Mouse (Mus musculus): ENCODE measurements around the gene Kremen1. TPM values are rescaled to one million over a fixed set of nuclear protein-coding genes. Genes with fewer than 3 reads are reported as not detected.

Kremen1 gene
- total RNA-seq, 2 experiments from 2014 or later: 19.7 to 23.7 TPM

DNA sequence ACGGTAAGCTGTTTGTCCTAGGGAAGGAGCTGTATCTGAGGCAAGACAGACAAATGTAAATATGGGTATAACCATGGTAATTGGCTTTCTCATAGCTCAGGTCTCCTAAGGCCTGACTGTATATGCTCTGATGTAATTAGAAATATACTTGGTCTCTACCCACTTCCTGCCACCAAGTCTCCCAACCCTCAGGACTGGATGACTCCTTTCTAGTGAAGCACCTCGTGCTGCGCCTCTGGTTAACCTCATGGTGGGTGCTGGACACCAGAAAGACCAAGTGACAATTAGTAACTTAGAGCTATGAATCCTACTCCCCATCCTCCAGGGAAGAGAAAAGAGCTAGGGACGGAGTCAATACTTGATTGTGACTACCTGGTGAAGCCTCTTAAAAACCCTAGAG is 42.0 kb downstream of the Kremen1 start:
- DNase-seq: no peak

DNA sequence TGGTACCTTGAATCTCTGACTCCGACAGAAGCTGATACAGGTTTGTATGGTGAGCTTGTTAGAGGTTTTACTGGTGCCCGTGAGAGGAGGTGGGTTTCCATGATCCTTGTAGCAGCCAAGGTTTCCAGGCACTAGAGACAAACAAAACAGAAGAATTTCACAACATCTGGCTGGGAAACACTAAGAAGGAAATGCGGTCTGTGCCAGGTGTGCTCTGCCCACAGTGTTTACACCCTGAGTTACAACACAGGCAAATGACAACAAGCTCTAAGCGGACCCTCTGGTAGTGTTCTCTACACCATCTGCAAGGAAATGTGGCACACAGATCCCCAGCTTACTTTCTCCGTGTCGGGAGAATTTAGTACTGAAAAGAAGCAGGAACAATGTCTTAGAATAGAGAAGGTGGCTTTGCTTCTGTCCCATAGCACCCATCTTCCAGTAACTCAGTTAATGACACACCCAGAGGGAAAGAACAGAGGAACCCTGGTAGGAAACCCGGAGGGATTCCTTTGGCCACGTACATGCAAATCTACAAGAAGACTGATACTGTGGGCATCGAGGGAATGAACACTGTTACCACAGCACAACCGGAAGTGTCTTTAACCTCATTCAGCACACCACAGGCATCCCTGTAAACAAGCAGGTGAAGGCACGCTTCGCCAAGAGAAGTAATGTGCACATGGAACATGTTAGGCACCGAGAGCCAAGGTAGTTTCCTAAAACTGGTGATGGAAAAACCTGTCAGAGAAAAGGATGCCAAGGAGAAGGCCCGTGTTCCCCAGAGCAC is 45.8 kb downstream of the Kremen1 start:
- no peak for DNase-seq

DNA sequence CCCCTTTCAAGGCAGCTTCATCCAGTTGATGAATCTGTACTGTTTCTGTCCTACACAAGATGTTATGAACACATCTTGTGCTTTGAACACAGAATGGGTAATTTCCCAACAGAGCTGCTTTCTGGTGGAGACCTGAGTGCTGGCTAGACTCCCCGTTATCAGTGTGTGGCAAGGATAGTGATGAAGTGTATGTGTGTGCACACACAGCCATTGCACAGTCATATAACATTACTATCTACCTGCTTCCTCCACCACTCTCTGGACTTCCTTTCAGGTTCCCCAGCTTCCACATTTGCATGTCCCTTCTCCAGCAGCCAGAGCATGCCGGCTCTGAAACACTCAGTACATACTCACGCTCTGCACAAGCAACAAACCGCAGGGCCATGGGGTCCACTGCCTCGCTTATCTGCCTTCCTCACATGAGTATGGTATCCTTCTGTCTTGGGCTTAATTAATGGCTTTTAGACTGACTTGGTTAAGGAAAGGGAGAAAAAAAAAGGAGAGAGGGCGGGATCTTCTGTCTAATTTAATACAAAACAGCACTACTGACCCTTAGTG is 46.8 kb downstream of the Kremen1 start:
- DNase-seq: no peak

DNA sequence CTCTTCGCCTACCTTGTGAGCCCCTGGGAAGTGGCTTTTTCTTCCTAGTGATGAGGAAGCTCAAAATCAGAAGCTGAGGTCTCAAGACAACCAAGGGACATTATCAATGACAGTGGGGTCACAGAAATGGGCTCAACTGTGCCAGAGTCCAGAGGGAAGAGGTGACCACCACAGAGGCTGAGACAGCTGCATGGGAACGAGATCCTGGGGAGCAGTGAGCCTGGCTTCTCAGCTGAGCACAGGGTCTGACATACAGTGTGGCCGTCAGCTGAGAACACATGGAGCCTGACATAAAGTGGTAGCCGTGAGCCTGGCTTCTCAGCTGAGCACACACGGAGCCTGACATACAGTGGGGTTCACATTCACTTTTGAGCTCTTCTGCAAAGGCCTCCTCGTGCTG is 58.3 kb downstream of the Kremen1 start:
- DNase-seq: no peak

DNA sequence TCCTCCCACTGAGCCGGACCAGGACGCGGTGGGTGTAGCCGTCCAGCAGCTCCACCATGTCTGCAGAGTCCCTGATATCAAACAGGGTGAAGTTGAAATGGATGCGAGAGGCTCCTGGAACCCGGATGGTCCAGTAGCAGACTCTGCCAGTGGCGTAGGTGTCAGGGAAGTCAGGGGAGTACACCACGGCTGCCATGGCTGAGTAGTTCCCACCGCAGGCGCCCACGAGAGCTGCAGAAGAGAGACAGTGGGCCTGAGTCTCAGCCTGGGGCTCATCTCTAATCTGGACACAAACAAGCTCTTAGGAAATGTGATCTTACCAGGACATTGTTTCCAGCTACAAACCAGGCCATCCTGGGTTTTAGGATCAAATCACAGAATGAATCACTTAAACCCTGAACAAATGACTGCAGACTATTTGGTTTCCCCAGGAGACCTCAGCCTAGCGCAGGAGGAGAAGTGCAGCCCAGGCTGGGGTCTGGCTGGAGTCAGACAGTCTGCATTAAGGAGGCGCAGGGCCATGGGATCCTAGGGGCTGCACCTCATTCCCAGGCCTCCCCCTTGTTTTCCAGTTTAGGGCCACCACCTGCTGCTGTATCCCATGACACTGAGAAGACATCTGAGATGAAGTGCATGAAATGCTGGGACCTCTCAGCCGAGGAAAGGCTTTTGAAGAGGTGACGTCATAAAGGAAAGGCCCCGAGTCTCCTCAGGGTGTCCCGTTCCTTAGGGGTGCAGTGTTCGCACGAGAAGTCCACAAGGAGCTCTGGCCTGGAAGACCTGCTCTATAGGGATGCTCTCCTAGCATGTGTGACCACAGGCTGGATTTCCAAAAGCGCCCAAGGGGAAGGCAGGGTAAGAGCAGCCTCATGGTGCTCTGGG is 59.3 kb downstream of the Kremen1 start:
- no peak for DNase-seq

DNA sequence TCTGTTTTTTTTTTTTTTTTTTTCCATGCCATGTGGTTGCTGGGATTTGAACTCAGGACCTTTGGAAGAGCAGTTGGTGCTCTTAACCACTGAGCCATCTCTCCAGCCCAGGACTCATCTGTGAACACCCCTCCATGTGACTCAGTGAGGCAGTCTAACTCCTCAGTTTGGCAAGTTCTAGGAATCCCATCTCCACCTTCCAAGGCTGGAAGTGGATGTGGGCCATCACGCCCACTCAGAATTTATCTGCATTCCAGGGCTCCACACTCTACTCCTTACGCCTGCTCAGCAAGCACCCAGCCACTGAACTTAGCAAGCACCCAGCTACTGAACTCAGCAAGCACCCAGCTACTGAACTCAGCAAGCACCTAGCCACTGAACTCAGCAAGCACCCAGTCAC is 61.5 kb downstream of the Kremen1 start:
- no peak for DNase-seq

DNA sequence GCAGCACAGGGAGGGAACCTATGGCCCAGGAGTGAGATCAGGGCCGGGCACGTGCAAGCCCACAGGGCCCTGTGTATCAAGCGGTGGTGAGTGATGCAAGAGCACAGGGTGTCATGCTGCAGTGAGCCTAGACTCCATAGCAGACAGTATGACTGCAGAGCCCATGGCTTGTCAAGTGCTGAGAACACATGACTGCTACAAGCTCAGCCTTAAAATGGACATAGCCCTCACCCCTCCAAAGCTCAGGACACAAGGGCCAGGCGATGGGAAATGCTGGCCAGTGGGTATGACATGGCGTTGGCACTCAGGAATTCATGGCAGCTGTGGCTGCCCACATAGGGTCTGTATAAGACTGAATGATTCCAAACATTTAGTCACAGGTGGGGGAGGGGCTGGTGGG is 64.3 kb downstream of the Kremen1 start:
- DNase-seq: no peak

DNA sequence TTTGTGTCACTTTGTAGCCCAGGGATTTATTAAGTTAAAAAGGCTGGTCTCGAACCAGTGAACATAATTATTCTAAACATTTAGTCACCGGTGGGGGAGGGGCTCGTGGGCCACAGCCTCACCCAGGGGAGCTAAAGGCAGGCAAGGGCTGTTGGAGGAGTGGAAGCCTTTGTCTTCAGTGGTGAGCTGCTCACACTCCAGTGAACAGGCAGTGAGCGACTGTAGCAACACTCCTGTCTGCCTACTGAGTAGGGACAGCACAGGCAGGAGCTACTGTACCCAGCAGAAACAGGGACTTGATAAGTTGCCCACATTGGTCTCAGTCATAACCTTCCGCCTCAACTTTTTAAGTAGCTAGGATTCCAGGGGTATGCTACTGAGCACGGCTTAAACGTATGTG is 64.8 kb downstream of the Kremen1 start:
- DNase-seq: no peak

DNA sequence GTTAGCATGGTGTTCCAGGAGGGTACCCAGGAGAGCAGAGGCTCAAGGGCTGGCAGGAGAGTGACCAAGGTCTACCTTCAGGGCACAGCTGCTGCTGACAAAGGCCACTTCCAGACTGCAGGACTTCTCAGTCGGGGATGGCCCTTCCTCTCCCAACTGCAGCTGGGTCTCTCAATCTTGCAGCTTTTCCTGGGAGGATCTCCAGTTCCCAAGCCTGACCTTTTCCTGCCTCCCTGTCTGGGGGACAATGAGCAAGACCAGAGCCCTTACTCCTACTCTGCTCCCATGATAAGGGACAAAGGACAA is 67.8 kb downstream of the Kremen1 start:
- no peak for DNase-seq

DNA sequence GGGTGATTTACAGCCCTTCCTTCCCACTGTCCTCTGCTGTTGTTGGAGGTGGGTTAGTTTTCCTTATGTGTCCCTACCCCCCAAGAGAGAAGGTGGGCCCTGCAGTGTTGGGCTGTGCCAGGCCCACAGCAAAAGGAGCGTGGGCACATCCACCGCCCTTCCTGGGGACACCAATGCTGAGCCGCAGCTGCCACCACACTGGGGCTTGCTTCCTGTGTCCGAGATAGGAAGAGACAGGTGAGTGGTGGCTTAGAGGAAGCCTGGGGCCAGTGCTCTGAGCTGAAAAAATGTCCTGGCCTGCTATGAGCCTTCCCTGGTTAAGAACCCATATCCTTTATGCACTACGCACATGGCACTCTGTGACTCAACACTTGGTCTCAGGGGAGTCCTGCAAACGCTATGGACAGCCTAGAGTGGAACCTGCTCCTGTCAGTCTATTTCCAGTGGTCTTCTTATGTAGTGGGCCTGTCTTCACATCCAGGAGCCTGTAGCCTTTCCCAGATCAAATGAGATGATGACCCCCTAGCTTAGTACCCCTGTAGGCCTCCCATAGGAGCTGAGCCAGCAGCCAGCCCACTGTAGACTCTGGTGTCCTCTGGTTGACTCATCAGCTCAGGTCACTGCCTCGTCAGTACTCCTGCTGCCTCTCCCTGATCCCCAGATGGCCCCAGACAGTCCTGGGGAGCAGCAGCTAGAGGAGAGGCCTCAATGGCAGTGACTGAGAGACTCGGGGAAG is 68.3 kb downstream of the Kremen1 start:
- DNase-seq: no peak

DNA sequence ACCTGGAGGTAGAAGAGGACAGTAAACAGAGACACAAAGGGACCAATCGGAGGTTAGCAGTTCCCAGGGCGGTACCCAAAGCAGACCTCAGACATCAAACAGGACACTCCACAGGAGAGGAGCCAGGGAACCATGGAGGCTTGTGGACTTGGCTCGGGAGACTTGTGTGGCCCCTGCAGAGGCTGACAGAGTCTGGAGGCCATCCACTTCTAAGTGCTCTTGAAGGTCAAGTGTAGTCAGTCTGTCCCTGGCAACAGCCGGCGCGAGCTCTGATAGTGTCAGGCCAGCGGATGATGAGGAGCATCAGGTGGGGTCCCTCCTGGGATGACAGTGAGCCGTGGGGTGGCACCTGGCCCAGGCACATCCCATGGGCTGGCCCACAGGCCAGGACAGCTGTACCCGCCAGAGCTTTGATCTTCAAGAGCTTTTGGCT is 69.3 kb downstream of the Kremen1 start:
- no peak for DNase-seq

DNA sequence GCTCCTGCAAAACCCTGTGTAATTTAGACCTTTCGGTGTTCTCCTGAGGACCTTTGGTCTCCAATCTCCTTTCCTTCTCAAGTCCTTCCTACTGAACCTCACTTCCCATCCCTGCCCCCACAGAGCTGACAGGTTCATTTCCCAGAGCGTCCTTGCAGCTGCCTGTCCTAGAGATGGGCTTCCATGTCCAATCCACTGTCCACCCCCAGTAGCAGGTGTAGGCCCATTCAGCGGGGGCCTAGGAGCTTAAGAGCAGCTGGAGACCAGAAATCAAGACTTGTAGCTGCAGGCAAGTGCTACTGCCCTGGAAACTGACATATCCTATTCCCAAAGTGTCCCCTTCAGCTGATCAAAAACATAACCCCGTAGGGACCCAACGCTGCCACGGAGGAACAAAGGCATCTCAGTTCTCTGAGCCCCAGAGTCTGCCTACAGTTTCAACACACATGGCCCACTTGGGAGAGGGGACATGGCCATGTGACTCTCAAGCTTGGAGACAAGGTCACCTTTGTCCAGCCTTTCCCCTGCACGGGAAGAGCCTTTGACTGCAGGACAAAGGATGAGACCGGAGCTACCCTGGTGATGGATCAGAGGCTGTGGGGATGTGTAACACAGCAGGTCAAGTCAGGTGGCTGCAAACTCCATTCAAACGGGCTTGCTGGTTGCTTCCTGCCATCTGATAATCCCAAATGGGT is 72.0 kb downstream of the Kremen1 start:
- DNase-seq: no peak

DNA sequence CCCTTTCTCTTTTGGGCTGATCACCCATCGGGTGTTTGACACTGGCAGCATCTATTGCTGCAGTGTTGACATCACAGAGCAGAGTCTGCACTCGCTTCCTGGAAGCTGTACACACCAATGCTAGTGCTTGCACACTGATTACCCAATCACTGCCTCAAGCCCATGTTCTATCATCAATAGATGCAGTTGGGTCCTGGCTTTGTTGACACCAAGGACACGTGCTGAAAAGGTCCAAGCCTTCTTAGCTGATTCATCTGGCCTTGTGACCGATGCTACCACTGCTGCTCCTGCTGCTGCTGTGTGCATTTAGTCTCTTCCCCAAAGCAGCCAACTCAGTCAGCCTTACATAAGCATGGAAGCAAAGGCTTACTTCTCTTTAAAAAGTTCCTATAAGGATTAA is 73.2 kb downstream of the Kremen1 start:
- DNase-seq: peak; percentile 40 to 61

DNA sequence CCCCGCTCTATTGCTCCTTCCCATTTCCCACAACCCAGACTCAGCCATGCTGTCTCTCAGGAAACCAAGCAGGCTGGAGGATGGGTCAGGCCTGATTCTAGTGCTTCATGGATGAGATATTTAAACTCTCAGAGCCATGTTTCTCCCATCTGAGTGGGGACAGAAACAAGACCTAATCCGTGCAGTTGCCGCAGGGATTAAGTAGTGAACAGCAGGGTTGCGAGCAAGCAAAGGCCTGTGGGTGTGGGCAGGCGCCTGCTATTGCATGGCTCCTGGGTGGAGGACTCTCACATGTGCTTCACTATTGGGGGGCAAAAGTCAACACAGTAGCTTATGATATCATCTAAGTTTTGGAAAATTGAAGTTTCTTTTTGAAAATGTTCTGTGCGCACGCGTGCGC is 76.5 kb downstream of the Kremen1 start:
- no peak for DNase-seq

DNA sequence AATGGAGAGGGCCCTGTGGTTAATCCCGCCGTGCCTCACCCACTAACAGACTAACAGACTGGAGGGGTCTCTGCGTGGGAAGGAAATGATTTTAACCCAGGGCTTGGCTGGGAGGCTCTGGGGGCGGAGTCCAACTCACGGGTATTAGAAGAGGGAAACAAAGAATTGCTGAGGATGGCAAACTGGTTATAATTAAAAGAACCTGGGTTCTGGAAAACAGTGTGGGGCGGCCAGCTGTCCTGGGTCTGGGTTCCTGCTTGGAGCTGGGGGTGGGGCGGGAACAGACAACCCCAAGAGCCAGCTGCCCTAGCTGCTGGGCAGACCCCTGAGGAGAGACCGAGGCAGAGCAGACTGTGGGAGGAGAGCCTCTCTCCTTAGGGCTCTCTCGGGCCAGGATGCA is 77.1 kb downstream of the Kremen1 start:
- DNase-seq: no peak

DNA sequence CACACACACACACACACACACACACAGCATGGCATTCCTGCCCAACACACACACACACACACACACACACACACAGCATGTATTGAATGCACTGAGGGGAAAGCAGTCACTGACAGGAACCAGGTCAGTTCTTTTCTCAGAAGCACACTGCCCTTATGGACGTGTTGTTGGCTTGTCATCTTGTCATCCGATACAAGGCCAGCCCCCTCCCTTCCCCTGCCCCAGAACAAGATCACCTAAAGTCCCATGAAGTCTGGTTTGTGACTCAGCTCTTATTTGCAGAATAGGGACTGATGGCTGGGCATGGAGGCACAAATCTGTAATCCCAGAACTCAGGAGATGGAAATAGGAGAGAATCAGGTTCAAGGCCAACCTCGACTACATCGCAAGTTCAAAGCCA is 78.5 kb downstream of the Kremen1 start:
- DNase-seq: peak in 1 of 2 experiments; percentile 19

DNA sequence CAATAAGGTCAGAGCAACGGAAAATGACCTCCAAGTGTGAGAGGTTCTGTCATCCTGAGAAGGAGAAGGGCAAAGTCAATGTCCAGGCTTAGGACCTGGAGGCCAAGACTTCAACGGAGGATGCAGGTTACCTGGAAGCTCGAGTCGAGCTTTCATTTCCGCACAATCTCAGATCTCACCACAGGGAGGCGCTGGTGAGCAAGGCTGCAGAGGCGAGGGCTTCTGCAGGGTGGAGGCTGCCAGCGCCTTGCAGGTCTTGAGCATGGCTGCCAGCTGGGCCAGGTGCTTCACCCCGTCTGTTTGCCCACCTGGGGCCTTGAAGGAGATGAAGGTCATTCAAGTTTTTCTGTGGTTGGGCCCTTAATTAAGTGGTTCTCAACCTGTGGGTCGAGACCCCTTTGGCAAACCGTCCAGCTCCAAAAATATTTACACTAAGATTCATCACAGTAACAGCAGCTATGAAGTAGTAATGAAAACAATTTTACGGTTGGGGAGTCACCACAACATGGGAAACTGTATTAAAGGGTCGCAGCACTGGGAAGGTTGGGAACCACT is 79.4 kb downstream of the Kremen1 start:
- peak; percentile 86 to 88 for DNase-seq

DNA sequence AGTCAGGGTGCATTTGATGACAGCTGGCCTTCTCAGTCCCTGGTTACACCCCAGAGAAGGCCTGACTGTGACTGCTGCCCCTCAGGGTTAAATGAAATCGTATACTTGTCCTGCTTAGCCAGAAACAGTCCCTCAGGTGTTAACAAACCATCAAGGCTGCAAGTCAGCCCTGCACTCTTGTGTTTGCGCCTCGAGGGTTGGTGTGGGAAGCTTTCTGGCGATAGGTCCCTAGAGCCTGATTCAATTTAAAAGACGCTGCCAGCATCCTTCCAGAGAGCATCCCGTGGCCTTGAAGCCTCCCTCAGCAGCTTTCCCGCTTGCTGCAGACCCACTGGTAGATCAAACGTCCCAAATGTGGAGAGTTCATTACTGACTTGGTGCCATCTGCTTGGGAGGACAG is 82.0 kb downstream of the Kremen1 start:
- DNase-seq: no peak

DNA sequence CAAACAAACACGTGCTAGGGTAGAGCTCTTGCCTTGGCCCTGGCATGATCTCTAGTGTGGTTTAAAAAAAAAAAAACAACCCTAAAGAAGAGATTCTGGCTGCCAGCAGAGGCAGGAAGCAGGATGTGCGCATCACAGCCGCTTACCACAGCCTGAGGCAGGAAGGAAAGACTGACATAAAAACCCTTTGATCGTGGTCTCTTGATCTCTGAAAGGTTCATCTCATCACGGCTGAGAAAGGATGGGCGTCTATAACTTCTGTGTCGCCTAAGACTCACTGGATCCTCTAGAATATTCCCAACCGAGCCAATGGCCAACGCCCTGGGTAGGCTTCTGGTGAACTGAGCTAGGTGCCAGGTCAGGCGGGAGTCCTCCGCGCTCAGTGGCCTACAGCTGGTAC is 84.2 kb downstream of the Kremen1 start:
- DNase-seq: peak in 1 of 2 experiments; percentile 46

DNA sequence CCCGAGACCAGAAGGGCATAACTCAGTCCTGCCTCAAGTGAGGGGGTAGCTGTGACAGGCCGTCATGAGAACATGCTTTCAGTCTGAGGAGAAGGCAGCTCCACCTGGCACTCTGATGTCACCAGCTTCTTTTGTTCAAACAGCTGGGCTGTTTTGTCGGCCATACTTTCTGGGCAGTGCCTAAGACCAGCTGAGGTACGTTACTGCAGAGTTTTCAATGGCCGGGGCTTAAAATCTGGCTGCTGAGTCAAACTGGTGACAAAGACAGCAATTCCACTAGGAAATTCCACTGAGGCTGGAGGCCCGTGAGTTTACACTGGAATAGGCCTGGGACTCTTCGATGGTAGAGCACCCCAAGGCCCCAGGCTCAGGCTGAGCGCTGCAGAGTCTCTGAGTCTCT is 84.7 kb downstream of the Kremen1 start:
- no peak for DNase-seq

DNA sequence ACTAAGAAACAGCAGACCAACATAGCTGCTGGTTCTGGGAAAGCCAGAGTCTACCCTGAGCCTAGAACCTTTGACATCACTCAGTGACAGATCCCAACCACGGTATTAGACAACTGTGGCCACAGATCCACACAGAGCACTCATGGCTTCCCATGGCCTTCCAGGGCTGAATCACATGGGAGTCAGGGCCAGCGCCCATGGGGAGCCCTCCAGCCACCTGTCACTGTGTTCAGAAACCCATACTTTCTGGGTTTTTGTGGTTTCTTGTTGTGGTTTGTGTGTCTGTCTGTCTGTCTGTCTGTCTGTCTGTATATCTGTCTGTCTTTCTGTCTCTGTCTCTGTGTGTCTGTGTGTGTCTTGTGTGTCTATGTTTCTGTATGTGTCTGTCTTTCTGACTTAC is 85.5 kb downstream of the Kremen1 start:
- DNase-seq: no peak

DNA sequence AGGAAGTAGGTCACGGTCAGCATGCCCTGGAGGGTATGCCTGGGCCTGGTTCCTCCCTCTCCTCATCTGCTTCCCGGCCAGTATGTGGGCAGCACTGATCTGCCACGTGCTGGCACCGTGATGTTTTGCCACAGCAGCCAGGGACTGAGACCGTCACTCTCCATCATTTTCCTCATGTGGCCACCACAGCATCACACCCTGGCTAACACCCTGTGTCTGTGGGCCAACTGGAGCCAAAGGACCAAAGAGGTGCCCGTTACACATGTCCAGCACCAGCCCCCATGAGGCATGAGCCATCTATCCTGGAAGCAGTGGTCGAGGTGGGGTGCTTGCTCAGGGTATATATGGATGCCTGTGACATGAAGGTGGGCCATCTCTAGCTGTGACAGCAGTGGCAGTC is 86.2 kb downstream of the Kremen1 start:
- DNase-seq: no peak

All from adrenal gland, postnatal 36 days (tissue).